Mouse (Mus musculus) midbrain, embryonic 16.5 days (tissue): Measurements from ENCODE around the gene Cant1. TPM values are rescaled to one million over a fixed set of nuclear protein-coding genes. Genes with fewer than 3 reads are reported as not detected.

Experiments used
- ATAC-seq: fragments of 200-750 bp; cut with Nextera tagmentation; 2 replicates; pipeline ENCODE4 v1.8.0; 2017; ENCODE audit warnings: moderate TSS enrichment
- H3K27ac ChIP-seq: fragments of 300-500 bp; sonication (generic); 2 replicates; pipeline ENCODE4 v1.5.1; 2014; ENCODE audit warnings: mild to moderate bottlenecking, low read length, mixed read lengths
- H3K27me3 ChIP-seq: fragments of 300-500 bp; sonication (generic); 2 replicates; pipeline ENCODE4 v1.6.1; 2014; ENCODE audit warnings: low read depth, low read length, mixed read lengths; ENCODE audit not compliant: control insufficient read depth, insufficient read depth
- H3K36me3 ChIP-seq: fragments of 300-500 bp; sonication (generic); 2 replicates; pipeline ENCODE4 v1.6.1; 2014; ENCODE audit warnings: mild to moderate bottlenecking, low read length, moderate library complexity, mixed read lengths; ENCODE audit not compliant: control insufficient read depth, insufficient read depth
- H3K4me1 ChIP-seq: fragments of 300-500 bp; sonication (generic); 2 replicates; pipeline ENCODE4 v1.6.1; 2014; ENCODE audit warnings: mild to moderate bottlenecking, low read length, mixed read lengths; ENCODE audit not compliant: control insufficient read depth, insufficient read depth
- H3K4me2 ChIP-seq: fragments of 300-500 bp; sonication (generic); 2 replicates; pipeline ENCODE4 v1.6.1; 2014; ENCODE audit warnings: mild to moderate bottlenecking, low read length, mixed read lengths
- H3K4me3 ChIP-seq: fragments of 300-500 bp; sonication (generic); 2 replicates; pipeline ENCODE4 v1.5.1; 2014; ENCODE audit warnings: low read depth, mild to moderate bottlenecking, low read length, moderate library complexity, mixed read lengths
- H3K9ac ChIP-seq: fragments of 300-500 bp; sonication (generic); 2 replicates; pipeline ENCODE4 v1.6.1; 2014; ENCODE audit warnings: low read depth, low read length, mixed read lengths
- H3K9me3 ChIP-seq: fragments of 300-500 bp; sonication (generic); replicated peaks from 2 replicates; pipeline ENCODE4 v1.6.1; 2014; ENCODE audit warnings: mild to moderate bottlenecking, low read length, mixed read lengths; ENCODE audit not compliant: control insufficient read depth, poor library complexity, severe bottlenecking
- WGBS: fragments of 180-500 bp; shearing (Covaris S2); extraction: QIAGEN DNeasy Blood & Tissue Kit; methylation state at CpG from one replicate; pipeline ENCODE4 v1.1.7; 2014; 5-methylcytosine and 5-hydroxymethylcytosine counted together
- polyA plus RNA-seq: library from polyadenylated mRNA; unstranded; fragments of >200 nt; fragmentation: Nextera tagmentation; extraction: Ambion mirVana; gene quantifications from 2 replicates; pipeline ENCODE4 v1.2.1, GENCODE M21; 2015

The Cant1 gene
- polyA plus RNA-seq, 1 experiment from 2014 or later = 27.8 TPM

DNA sequence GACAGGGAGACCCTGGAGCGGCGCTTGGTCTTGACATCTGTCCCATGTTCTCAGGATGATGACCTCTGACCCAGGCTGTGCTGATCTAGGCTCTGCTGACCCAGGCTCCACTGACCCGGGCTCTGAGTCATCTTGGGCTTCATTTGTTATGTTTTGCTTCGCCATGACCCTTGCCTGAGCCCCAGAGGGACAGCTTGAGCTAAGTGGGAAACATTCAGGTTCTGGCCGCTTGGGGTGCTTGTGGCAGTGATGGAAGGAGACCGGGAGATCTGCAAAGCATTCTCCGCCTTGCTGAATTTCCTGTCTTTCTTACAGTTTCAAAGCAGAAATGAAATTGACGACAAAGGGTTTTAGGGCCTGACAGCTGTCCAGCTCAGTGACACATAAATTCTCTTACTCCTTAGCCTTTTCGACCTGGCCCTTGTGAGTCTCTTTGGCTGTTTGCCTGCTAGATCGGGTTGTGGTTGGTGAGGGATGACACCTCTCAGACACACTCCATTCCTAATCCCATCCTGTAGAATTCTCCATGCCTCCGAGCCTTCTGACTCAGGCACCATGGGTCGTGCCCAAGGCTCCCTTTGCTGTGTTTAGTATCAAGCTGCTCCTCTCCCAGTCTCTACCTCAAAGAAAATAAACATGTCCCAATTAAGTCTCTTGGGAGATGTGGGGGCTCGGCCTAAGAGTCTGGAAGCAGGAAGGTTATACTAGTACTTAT lies 5.9 kb upstream of the Cant1 start:
- Histone ChIP-seq H3K27ac (no peak overlapping the region), H3K4me3 (no peak overlapping the region), H3K27me3 (no peaks in the 10 kb centered on the region; the same call in 1 of the 2 replicates), H3K9me3 (no peaks in the 10 kb centered on the region), H3K4me1 (peaks cover 25% of the 10 kb centered on the region), H3K4me2 (no peak overlapping the region), H3K9ac (0 out of 2 replicates have a peak overlapping the region, but pooled peaks have one; percentile 6), H3K36me3 (no peaks in the 10 kb centered on the region)
- WGBS = 69% methylated on average over 13 of the region's 13 CpGs
- no peak for ATAC-seq

DNA sequence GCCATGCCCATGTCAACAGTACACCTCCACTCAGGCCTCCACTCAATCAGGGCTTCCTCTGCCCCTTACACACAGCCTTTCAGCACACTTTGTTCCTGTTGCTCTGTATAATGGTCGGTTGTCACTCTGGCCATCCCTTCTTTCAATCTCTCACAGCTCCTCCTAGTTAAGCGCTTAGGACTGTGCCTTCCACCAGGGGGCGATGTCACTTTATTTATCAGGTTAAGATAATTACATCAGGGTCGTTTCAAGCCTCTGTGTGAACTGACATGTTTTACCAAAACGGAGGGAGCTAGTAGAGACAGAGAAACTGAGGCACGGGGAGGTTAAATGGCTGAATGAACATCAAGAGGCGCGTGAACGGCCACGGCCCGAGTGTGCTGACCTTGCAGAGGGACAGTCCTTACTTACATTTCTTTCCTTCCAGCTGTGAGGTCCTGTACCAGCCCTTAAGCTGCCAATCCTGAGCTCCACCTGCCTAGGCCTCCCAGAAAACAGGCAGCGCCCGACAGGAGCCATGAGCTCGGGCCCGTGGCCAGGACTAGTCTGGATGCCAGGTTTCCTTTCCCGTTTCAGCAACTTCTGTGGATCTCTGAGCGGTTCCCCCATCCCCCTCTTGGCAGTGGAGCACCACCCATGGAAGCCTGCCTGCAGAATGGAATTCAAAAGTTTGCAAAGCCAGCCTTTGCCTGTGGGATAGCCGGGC lies 4.5 kb upstream of the Cant1 start:
- ATAC-seq = no peak; the same call in 1 of the 2 replicates
- Histone ChIP-seq H3K27ac (no peak overlapping the region; the same call in none of the 2 replicates), H3K4me1 (peaks cover 23% of the 10 kb centered on the region), H3K36me3 (no peaks in the 10 kb centered on the region), H3K9ac (peak overlapping the region; percentile 45), H3K9me3 (no peaks in the 10 kb centered on the region), H3K4me3 (no peak overlapping the region), H3K27me3 (no peaks in the 10 kb centered on the region; the same call in 1 of the 2 replicates), H3K4me2 (peak overlapping the region; percentile 39)
- WGBS = 3% methylated on average over 18 of the region's 18 CpGs

DNA sequence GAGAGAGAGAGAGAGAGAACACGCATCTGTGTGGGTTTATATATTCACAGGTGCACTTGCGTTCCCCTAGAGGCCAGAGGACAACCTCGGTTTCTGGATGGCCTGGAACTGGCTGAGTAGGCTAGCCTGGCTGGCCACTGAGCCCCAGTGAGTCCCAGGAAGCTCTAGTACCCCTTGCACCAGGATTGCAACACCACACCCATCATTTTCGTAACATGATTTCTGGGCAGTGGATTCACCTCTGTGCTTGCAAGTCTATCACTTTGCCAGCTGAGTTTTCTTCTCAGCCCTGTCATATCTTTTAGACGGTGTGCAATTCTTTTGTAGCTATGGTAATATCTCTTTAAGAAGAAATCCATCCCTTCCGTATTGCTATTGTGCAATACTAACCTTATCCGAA lies 1.4 kb upstream of the Cant1 start:
- Histone ChIP-seq H3K4me2 (no peak overlapping the region), H3K27me3 (no peaks in the 10 kb centered on the region), H3K36me3 (no peaks in the 10 kb centered on the region), H3K4me1 (peaks cover 35% of the 10 kb centered on the region), H3K27ac (no peak overlapping the region), H3K9me3 (no peaks in the 10 kb centered on the region), H3K9ac (no peak overlapping the region), H3K4me3 (no peak overlapping the region)
- ATAC-seq = no peak
- 80% methylated on average over 7 of the region's 7 CpGs for WGBS

DNA sequence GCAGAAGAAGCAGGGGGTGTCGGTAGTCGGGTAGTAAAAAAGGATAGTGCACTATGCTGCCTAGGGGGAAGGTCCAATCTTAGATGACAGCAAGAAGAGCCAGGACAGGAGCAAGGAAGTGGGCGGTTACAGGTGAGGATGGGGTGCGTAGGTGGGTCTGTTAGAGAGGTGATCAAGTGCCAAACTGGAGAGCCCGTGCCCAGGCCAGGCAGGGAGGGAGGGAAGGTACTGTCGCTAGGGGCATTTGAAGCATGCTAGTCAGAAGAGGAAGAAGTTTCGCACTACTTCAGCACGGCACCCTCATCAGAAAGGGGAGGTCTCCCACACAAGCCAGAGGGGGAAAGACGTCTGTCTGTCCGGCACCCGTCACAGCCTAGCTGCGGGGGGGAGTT lies 448 bp downstream of the Cant1 start:
- peak overlapping the region; percentile 96 for H3K4me2 ChIP-seq
- no peaks in the 10 kb centered on the region for H3K36me3 ChIP-seq
- no peaks in the 10 kb centered on the region for H3K9me3 ChIP-seq
- WGBS = 4% methylated on average over 12 of the region's 12 CpGs
- H3K4me3 ChIP-seq = peak overlapping the region; percentile 93
- H3K9ac ChIP-seq = peak overlapping the region; percentile 94
- H3K27me3 ChIP-seq = no peaks in the 10 kb centered on the region
- H3K4me1 ChIP-seq = peaks cover 28% of the 10 kb centered on the region
- ATAC-seq = peak; percentile 60
- H3K27ac ChIP-seq = peak overlapping the region; percentile 78

DNA sequence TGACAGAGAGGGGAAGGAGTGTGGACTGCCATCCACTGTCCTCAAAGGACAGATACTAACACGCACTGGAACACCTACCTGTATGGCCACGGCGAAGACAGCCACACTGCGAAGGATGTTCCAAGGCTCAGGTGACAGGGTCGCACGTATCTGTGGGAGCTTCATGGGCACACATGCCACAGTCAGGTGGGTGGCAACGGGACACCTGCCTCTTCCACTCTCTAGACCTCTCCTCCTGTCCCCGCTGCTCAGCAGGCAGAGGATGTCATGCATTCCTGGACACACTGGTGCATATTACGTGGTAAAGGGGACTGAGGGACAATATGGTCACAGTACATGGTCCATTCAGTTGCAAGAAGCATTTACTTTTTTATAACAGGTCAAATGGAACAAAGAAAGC lies 1.4 kb downstream of the Cant1 start:
- Histone ChIP-seq H3K9ac (peak overlapping the region; percentile 94; the same call in 1 of the 2 replicates), H3K4me1 (peaks cover 24% of the 10 kb centered on the region), H3K27ac (no peak overlapping the region), H3K4me2 (peak overlapping the region; percentile 96), H3K36me3 (no peaks in the 10 kb centered on the region), H3K9me3 (no peaks in the 10 kb centered on the region), H3K27me3 (no peaks in the 10 kb centered on the region), H3K4me3 (no peak overlapping the region)
- 94% methylated on average over 9 of the region's 9 CpGs for WGBS
- ATAC-seq = no peak

DNA sequence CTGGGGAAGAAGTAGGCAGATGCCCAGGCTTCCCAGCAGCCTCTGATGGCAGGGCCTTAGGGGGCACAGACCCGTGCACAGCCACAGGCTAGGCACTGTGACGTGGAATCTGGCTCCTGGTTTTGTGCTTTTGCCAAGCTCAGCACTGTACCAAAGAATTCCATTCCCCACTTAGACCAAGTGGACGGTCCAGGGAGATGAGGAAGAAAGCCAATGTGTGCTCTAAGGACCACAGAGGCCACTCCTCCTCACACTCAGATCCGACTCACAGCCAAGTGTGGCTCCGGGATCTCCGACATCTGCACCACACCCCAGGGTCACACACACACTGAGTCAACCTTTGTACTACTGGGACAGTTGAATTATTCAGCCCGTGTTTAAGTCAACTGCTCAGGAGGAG lies 2.8 kb downstream of the Cant1 start:
- 70% methylated on average over 7 of the region's 7 CpGs for WGBS
- no peaks in the 10 kb centered on the region for H3K9me3 ChIP-seq
- H3K4me1 ChIP-seq = peaks cover 24% of the 10 kb centered on the region
- no peaks in the 10 kb centered on the region for H3K27me3 ChIP-seq
- H3K4me3 ChIP-seq = no peak overlapping the region
- no peak overlapping the region for H3K9ac ChIP-seq
- no peak for ATAC-seq
- peaks cover 2% of the 10 kb centered on the region; the same call in 1 of the 2 replicates for H3K36me3 ChIP-seq
- no peak overlapping the region for H3K27ac ChIP-seq
- H3K4me2 ChIP-seq = no peak overlapping the region

DNA sequence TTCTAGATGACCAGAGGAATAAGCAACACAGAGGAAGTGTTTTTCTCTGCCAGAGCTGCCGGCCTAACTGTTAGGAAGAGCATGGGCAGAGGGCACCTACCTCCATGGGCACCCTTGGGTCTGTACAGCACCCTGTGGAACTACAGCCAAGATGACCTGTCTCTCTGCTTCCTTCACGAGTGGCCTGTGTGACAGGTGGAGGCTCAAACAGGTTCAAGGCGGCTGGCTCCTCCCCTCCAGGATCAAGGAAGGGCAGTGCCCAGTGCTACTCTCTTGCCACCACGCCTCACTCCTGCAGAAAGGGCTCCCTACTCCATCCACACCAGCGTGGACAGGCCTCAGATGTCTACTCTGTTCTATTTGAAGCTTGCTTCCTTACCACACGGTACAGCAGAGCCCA lies 3.3 kb downstream of the Cant1 start:
- no peak overlapping the region for H3K4me3 ChIP-seq
- 89% methylated on average over 6 of the region's 6 CpGs for WGBS

DNA sequence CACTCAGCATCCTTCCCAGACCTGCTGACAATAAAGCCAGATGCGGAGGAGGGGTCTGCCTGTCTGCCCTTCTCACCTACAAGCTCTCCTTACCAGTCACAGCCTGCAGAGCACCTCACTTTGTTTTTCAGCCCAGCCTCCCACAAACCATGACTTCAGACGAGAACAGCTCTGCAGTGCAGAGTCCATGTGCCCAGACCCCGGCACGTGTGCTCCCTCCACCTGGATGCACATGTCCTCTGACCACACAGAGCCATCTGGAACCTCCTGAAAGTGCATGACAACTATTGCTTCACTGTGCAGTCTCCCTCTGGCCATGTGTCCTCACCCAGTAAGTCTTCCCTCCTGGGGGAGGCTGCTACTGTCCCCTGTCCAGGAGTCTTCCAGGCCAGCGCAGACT lies 4.6 kb downstream of the Cant1 start:
- Histone ChIP-seq H3K27ac (no peak overlapping the region), H3K9ac (no peak overlapping the region), H3K9me3 (no peaks in the 10 kb centered on the region), H3K27me3 (no peaks in the 10 kb centered on the region), H3K4me2 (no peak overlapping the region), H3K4me1 (peaks cover 21% of the 10 kb centered on the region), H3K36me3 (peaks cover 4% of the 10 kb centered on the region; the same call in 1 of the 2 replicates), H3K4me3 (no peak overlapping the region)
- no peak for ATAC-seq
- 97% methylated on average over 5 of the region's 5 CpGs for WGBS

More for the DNA sequence above, 3.3 kb downstream of the Cant1 start:
- H3K4me1 ChIP-seq = peaks cover 24% of the 10 kb centered on the region
- no peaks in the 10 kb centered on the region for H3K9me3 ChIP-seq
- no peak overlapping the region for H3K27ac ChIP-seq
- H3K27me3 ChIP-seq = no peaks in the 10 kb centered on the region
- no peak overlapping the region for H3K9ac ChIP-seq
- peaks cover 4% of the 10 kb centered on the region; the same call in 1 of the 2 replicates for H3K36me3 ChIP-seq
- no peak overlapping the region for H3K4me2 ChIP-seq
- ATAC-seq = no peak

DNA sequence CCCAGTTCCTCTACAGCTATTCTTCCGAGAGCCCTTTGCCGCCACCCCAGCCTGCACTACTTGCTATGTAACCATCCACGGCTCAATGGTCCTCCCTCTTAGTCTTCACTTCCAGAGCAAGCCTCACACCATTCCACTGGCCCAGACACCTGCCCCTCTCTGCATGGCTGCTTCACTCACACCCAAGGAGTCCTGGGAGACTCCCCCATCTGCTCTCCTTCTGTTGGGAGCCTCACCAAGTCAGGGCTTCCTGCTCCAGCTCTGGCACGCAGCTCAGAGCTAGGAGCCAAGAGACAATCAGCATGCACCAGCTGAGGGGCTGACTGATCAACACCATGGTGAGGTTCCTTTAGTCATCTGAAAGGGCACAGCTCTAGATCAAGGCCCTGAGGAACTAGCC lies 5.8 kb downstream of the Cant1 start:
- H3K4me1 ChIP-seq = peaks cover 17% of the 10 kb centered on the region
- H3K27ac ChIP-seq = no peak overlapping the region
- no peak for ATAC-seq
- no peak overlapping the region for H3K4me3 ChIP-seq
- no peaks in the 10 kb centered on the region for H3K9me3 ChIP-seq
- H3K4me2 ChIP-seq = no peak overlapping the region
- no peak overlapping the region for H3K9ac ChIP-seq
- peaks cover 13% of the 10 kb centered on the region for H3K36me3 ChIP-seq
- no peaks in the 10 kb centered on the region for H3K27me3 ChIP-seq
- WGBS = 85% methylated on average over 4 of the region's 4 CpGs
